Mouse (Mus musculus): Measurements from ENCODE around the gene Dexi. TPM values are rescaled to one million over a fixed set of nuclear protein-coding genes. Genes with fewer than 3 reads are reported as not detected.

Dexi gene
- total RNA-seq (2021), result 10 to 100 TPM; 43.5 to 50.3 TPM
- long read RNA-seq, experiment 1, transcript Dexi-201 (2 exons, 1,389 nt), result major isoform, 48 of 61 reads
- long read RNA-seq, experiment 1, partial matches to known transcripts, result 5 of 61 reads
- long read RNA-seq, experiment 1, other reads (novel, unspliced or antisense), result 8 of 61 reads
- long read RNA-seq, experiment 2, transcript Dexi-201 (2 exons, 1,389 nt), result major isoform, 33 of 47 reads
- long read RNA-seq, experiment 2, partial matches to known transcripts, result 0 of 47 reads
- long read RNA-seq, experiment 2, other reads (novel, unspliced or antisense), result 14 of 47 reads

- peak; percentile 97 to 98 for DNase-seq (ENCODE audit: low spot score in 2 of 2)
- intact Hi-C loops (cut with DNase I), result no loop called here
Measured at GRCm38 (mm10) chr16:10542698-10543365, at the start of gene Dexi. Gene Dexi (minus strand): TSS chr16:10543054.

- DNase-seq (ENCODE audit: low spot score in 2 of 2), result no peak
- intact Hi-C loops (cut with DNase I), result loop anchor here (5.0 kb wide), 1 partner anchor 201 kb away; the partner anchor contains the start of genes Socs1 and Tnp2
Measured at GRCm38 (mm10) chr16:10586546-10586945, 43.7 kb upstream of the Dexi start.

GRCm38 (mm10) chr16:10585165-10585564 lies 42.3 kb upstream of the Dexi start:
- DNase-seq (ENCODE audit: low spot score in 2 of 2), result no peak
- intact Hi-C loops (cut with DNase I), result loop anchor here (5.0 kb wide), 1 partner anchor 202 kb away; the partner anchor contains the start of genes Socs1 and Tnp2

GRCm38 (mm10) chr16:10581234-10581898 lies 38.5 kb upstream of the Dexi start:
- intact Hi-C loops (cut with DNase I), result no loop called here
- DNase-seq (ENCODE audit: low spot score in 2 of 2), result no peak

GRCm38 (mm10) chr16:10578376-10578775 lies 35.5 kb upstream of the Dexi start:
- no peak for DNase-seq (ENCODE audit: low spot score in 2 of 2)
- intact Hi-C loops (cut with DNase I), result no loop called here

- intact Hi-C loops (cut with DNase I), result no loop called here
- no peak for DNase-seq (ENCODE audit: low spot score in 2 of 2)
Measured at GRCm38 (mm10) chr16:10577548-10577947, 34.7 kb upstream of the Dexi start.

GRCm38 (mm10) chr16:10575915-10576314 lies 33.1 kb upstream of the Dexi start:
- no peak for DNase-seq (ENCODE audit: low spot score in 2 of 2)
- intact Hi-C loops (cut with DNase I), result no loop called here

GRCm38 (mm10) chr16:10574936-10575335 lies 32.1 kb upstream of the Dexi start:
- DNase-seq (ENCODE audit: low spot score in 2 of 2), result no peak
- intact Hi-C loops (cut with DNase I), result loop anchor here (5.0 kb wide), 2 partner anchors 52 to 272 kb away; no protein-coding TSS in a partner anchor

- no peak for DNase-seq (ENCODE audit: low spot score in 2 of 2)
- intact Hi-C loops (cut with DNase I), result loop anchor here (2.0 to 5.0 kb wide), 3 partner anchors 55 to 275 kb away; partner anchors contain the start of gene Socs1
Measured at GRCm38 (mm10) chr16:10571820-10572219, 29.0 kb upstream of the Dexi start.

- intact Hi-C loops (cut with DNase I), result loop anchor here (1.0 to 5.0 kb wide), 3 partner anchors 57 to 298 kb away; no protein-coding TSS in a partner anchor
- peak; percentile 74 to 75 for DNase-seq (ENCODE audit: low spot score in 2 of 2)
Measured at GRCm38 (mm10) chr16:10570708-10571107, 27.9 kb upstream of the Dexi start.

- intact Hi-C loops (cut with DNase I), result loop anchor here (1.0 to 5.0 kb wide), 3 partner anchors 57 to 298 kb away; no protein-coding TSS in a partner anchor
- DNase-seq (ENCODE audit: low spot score in 2 of 2), result no peak
Measured at GRCm38 (mm10) chr16:10569809-10570395, 27.0 kb upstream of the Dexi start.

- DNase-seq (ENCODE audit: low spot score in 2 of 2), result no peak
- intact Hi-C loops (cut with DNase I), result no loop called here
Measured at GRCm38 (mm10) chr16:10567153-10567552, 24.3 kb upstream of the Dexi start.

GRCm38 (mm10) chr16:10565278-10565885 lies 22.5 kb upstream of the Dexi start:
- DNase-seq (ENCODE audit: low spot score in 2 of 2), result peak; percentile 67 to 73
- intact Hi-C loops (cut with DNase I), result no loop called here

- intact Hi-C loops (cut with DNase I), result no loop called here
- peak in 1 of 2 experiments; percentile 51 for DNase-seq (ENCODE audit: low spot score in 2 of 2)
Measured at GRCm38 (mm10) chr16:10559991-10560390, 17.1 kb upstream of the Dexi start.

- no peak for DNase-seq (ENCODE audit: low spot score in 2 of 2)
- intact Hi-C loops (cut with DNase I), result no loop called here
Measured at GRCm38 (mm10) chr16:10553858-10554257, 11.0 kb upstream of the Dexi start.

- DNase-seq (ENCODE audit: low spot score in 2 of 2), result no peak
- intact Hi-C loops (cut with DNase I), result no loop called here
Measured at GRCm38 (mm10) chr16:10551592-10551991, 8.7 kb upstream of the Dexi start.

GRCm38 (mm10) chr16:10549600-10549999 lies 6.7 kb upstream of the Dexi start:
- DNase-seq (ENCODE audit: low spot score in 2 of 2), result peak in 1 of 2 experiments; percentile 56
- intact Hi-C loops (cut with DNase I), result no loop called here

- DNase-seq (ENCODE audit: low spot score in 2 of 2), result no peak
- intact Hi-C loops (cut with DNase I), result no loop called here
Measured at GRCm38 (mm10) chr16:10548938-10549337, 6.1 kb upstream of the Dexi start.

GRCm38 (mm10) chr16:10546865-10547264 lies 4.0 kb upstream of the Dexi start:
- intact Hi-C loops (cut with DNase I), result no loop called here
- DNase-seq (ENCODE audit: low spot score in 2 of 2), result no peak
